Mouse (Mus musculus) left cerebral cortex, adult 9 months (tissue): ENCODE measurements around the gene Hes7.

ENCODE experiments used
- DNase-seq, 2 experiments: peaks; one replicate each; pipeline ENCODE4 v3.0.0; 2022; ENCODE audit warnings: low spot score in 2 of 2

Gene Hes7

DNA sequence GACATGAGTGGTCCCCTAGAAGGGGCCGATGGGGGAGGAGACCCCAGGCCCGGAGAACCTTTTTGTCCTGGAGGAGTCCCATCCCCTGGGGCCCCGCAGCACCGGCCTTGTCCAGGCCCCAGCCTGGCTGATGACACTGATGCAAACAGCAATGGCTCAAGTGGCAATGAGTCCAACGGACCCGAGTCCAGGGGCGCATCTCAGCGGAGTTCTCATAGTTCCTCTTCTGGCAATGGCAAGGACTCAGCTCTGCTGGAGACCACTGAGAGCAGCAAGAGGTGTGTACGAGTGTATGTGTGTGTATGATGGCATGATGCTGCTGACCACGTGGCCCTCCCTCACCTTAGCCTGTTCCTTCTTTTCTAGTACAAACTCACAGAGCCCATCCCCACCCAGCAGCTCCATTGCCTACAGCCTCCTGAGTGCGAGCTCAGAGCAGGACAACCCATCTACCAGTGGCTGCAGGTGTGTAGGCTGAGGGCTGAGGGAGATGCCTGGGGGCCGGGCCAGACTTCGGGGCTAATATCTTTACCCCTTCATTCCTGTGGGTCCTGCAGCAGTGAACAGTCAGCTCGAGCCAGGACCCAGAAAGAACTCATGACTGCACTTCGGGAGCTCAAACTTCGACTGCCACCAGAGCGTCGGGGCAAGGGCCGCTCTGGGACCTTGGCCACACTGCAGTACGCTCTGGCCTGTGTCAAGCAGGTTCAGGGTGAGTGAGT is 19.4 kb upstream of the Hes7 start:
- DNase-seq, result no peak

DNA sequence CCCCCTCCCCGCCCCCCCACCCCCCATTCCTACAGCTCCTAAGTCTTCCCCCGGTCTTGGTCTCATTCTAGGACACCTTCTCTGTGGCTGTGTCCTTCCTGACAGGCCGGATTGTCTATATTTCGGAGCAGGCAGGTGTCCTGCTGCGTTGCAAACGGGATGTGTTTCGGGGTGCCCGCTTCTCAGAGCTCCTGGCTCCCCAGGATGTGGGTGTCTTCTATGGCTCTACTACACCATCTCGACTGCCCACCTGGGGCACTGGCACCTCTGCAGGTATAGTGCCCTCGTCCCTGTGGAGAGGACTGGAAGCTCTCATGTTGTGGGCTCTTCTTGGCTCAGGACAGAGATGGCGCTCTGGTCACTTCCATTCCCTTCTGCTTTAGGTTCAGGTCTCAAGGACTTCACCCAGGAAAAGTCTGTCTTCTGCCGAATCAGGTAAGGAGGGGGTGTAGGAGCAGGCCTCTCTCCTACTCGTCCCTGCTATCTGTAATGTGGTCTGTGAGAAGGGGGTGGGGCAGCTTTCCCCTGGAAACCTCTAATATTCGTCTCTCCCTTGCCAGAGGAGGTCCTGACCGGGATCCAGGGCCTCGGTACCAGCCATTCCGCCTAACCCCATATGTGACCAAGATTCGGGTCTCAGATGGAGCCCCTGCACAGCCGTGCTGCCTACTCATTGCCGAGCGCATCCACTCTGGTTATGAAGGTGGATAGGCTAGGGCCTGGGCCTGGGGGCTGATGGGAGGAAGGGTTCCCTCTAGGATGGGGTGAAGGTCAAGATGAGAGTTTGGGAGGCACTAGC is 18.4 kb upstream of the Hes7 start:
- DNase-seq, result no peak

DNA sequence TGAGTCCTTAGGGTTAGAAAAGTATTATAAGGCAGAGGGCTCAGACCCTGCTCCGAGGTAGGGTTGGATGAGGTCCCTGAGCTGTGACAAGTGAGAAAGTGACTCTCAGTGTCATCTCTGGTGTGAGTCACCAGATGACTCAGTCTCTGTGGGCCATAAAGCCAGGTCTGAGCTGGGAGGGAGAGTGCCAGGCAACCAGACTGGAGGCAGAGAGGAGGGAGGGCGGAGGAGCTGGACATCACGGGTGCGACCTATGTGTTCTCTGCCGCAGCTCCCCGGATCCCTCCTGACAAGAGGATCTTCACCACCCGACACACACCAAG is 17.8 kb upstream of the Hes7 start:
- peak in 1 of 2 experiments; percentile 36 for DNase-seq

DNA sequence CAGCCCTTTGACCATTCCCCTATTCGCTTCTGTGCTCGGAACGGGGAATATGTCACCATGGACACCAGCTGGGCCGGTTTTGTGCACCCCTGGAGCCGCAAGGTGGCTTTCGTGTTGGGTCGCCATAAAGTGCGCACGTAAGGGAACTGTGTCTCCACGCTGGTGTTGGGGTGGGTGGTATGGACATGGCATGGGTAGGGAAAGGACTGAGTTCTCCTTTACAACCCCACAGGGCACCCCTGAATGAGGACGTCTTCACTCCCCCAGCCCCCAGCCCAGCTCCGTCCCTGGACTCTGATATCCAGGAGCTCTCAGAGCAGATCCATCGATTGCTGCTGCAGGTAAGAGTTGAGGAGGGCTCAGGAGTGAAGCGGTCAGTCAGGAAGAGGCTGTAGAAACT is 17.1 kb upstream of the Hes7 start:
- no peak for DNase-seq

DNA sequence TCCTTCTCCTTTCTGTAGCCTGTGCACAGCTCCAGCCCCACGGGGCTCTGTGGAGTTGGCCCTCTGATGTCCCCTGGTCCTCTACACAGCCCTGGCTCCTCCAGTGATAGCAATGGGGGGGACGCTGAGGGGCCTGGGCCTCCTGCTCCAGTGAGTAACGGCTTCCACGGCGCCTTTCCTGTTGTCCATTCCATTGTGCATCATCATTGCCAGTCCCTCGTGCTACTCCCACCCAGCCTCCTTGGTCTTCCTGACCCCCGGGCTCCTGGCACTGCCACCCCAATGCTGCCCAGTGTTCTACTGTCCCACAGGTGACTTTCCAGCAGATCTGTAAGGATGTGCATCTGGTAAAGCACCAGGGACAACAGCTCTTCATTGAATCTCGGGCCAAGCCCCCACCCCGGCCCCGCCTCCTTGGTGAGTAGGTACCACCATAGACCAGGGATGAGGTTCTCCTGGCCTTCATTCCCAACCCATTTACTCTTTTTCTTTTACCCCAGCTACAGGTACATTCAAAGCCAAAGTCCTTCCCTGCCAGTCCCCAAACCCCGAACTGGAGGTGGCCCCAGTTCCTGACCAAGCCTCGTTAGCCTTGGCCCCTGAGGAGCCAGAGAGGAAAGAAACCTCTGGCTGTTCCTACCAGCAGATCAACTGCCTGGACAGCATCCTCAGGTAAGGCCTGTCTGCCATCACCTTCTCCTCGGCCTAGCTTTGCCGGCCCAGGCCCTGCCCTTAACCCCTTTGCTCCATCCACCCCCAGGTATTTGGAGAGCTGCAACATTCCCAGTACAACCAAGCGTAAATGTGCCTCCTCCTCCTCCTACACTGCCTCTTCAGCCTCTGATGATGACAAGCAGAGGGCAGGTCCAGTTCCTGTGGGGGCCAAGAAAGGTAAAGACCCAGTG is 16.4 kb upstream of the Hes7 start:
- no peak for DNase-seq

DNA sequence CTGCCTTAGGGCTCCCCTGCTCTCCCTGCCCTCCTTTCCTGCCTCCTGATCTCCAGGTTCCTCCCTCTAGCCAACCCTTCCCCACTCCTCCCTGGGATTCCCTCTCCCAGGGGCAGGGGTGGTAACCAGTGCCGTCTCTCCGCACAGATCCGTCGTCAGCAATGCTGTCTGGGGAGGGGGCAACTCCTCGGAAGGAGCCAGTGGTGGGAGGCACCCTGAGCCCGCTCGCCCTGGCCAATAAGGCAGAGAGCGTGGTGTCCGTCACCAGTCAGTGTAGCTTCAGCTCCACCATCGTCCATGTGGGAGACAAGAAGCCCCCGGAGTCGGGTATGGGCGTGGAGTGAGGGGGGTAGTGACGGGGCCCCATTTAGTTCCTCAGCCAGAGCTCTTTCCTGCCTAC is 15.7 kb upstream of the Hes7 start:
- no peak for DNase-seq

DNA sequence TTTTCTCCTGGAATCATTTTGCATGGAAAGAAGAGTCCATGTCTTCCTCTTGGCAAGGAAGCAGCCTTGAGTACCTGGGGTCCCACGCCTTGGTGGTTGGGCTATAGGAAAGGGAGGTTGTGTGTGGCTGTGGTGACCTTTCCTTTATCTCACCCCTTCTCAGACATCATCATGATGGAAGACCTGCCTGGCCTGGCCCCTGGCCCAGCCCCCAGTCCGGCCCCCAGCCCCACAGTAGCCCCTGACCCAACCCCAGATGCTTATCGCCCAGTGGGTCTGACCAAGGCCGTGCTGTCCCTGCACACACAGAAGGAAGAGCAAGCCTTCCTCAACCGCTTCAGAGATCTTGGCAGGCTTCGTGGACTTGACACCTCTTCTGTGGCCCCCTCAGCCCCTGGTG is 15.0 kb upstream of the Hes7 start:
- no peak for DNase-seq

DNA sequence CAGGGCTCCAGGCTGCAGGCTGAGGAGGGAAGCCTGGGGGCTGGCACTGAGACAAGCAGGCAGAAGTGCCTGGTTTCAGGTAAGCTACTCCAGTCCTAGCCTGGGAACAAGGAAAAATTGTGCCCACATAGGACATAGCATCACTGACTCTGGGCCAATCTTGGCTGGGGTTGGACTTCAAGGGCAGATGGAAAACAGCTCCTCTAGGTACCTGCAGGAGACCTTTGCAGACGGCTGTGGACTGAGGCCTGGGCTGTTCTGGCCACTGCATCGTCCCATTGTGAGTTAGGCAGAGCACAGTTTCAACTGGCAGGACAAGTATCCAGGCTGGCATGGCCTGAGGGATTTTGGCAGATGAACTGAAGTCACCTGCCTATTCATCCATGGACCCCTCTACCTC is 14.4 kb upstream of the Hes7 start:
- no peak for DNase-seq

DNA sequence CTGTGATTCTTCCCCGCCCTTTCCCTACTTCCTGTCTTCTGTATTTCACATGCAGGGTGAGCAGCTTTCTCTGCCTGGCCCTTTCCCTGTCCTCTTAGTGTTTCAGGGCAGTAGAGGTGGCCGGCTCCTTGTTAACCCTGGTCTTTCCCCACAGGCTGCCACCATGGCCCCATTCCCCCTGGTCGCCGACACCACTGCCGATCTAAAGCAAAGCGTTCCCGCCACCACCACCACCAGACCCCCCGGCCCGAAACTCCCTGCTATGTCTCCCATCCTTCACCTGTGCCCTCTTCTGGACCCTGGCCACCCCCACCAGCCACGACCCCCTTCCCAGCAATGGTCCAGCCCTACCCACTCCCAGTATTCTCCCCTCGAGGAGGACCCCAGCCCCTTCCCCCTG is 13.9 kb upstream of the Hes7 start:
- no peak for DNase-seq

DNA sequence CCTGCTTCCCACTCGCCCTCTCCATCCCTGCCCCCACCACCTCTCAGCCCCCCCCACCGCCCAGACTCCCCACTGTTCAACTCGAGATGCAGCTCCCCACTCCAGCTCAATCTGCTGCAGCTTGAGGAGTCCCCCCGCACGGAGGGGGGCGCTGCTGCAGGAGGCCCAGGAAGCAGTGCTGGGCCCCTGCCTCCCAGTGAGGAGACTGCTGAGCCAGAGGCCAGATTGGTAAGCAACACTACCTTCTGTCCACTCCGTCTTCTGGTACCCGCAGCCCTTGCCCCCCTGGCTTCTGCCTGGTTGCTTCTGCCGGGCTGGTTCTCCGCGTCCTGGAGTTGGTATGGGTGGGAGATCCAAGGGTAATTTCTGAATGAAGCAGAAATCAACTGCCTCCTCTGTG is 13.4 kb upstream of the Hes7 start:
- no peak for DNase-seq

DNA sequence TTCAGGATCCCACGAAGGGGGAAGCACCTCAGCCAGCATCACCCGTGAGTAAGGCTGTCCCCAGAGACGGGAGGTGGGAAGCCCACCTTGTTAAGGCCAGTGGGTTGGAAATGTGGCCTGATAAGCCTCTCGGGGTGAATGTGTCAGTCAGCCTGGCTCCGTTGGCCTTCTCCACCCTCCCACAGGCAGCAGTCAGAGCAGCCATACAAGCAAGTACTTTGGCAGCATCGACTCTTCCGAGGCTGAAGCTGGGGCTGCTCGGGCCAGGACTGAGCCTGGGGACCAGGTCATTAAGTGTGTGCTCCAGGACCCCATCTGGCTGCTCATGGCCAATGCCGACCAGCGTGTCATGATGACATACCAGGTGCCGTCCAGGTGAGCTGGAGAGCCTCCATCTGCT is 12.5 kb upstream of the Hes7 start:
- DNase-seq, result no peak

DNA sequence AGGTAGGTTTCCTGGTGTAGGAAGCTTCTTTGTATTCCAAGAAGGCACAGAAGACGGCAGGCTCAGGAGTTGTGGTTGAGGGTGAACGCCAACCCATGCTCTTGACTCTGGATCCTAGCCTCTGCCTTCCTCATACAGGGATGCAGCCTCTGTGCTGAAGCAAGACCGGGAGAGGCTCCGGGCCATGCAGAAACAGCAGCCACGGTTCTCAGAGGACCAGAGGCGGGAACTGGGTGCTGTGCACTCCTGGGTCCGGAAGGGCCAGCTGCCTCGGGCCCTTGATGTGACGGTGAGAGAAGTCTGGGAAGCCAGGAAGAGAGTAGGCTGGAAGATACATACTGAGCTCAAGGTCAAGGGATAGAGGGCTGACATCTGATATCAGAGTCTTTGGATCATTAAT is 12.0 kb upstream of the Hes7 start:
- DNase-seq, result no peak

DNA sequence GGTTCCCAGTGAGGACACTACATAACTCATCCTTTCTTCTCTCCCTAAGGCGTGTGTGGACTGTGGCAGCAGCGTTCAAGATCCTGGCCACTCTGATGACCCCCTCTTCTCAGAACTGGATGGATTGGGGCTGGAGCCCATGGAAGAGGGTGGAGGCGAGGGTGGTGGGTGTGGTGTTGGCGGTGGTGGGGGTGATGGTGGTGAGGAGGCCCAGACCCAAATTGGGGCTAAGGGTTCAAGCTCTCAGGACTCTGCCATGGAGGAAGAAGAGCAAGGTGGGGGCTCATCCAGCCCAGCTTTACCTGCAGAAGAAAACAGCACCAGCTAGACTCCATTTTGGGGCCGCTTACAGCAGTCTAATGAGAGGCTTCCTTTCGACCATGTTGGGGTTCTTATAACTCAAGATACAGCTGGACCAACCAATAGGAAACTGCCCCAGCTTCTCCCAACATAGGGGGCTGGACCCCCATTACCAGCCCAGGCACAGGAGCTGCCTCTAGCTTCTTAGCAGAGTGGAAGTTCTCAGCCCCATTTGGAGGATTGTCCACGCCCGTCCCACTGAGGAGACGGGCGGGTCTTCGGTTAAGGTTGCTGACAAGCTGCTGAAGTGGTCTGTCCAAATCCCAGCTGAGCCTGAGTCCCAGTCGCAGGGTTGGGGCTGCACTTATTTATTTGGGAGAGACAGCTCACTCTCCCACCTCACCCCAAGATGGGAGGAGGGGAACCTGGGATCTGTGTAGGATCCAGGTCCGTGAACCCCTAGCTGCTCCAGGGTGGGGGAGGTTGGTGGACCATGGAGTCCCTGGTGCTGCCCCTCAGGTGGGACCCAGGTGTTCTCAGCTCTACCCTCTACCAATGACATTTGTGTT is 10.9 kb upstream of the Hes7 start:
- DNase-seq, result no peak

DNA sequence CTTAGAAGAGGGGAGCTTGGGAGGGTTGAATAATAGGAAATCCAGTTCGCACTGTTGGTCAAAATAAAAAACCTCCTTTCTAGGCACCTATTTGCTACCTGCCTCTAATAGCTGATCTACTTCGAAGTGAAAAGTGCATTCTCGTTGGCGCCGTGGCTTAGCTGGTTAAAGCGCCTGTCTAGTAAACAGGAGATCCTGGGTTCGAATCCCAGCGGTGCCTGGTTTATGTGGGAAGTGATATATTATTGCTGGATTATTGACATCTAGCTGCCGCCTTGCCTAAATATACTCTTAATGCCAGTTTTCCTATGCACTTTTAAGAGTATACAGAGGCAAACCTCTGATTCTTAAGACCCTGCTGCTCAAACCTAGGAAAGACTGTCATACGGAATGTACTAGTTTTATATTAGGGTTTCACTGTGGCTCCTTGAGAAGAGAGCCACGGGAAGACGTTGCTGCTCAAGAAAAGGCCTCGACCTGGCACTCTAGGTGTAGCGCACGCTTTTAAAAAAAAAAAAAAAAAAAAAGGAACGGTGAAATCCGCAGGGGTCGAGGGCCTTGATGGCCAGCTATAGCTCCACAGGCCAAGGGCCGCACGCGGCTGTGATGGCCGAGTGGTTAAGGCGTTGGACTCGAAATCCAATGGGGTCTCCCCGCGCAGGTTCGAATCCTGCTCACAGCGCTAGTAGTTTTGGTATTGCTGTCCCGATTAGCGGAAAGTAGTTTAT is 9.7 kb upstream of the Hes7 start:
- DNase-seq, result peak in 1 of 2 experiments; percentile 92

DNA sequence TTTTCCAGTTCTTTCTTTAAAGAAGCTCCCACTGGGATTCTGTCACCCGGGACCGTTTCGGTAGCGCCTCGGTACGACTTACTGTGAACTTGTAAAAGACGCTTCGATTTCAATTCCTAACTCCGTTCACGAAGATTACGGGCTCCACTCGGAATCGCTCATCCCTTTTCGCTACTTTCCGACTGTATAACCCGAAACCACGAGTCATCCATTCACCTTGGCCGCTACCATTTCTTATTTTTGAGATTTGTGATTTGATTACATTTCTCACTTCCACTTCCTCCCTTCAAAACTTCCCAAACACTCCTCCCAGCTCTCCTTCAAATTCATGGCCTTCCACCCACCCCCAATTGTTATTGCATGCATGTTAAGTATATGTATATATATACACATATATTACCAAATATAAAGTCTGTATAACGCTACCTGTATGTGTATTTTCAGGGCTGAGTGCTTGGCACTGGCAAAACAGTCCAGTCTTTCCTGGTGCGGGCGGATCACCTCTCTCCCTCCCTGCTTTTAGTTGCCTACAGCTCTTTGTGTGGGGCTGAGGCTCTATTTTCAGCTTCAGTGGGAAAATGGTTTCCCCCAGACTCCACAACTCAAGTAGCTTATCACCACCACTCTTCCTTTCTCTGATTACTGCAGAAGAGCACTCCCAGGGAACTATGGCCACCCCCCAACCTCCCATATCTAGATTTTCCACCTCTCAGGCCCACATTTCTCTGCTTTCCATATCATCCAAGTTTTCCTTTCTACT is 9.0 kb upstream of the Hes7 start:
- DNase-seq, result no peak

DNA sequence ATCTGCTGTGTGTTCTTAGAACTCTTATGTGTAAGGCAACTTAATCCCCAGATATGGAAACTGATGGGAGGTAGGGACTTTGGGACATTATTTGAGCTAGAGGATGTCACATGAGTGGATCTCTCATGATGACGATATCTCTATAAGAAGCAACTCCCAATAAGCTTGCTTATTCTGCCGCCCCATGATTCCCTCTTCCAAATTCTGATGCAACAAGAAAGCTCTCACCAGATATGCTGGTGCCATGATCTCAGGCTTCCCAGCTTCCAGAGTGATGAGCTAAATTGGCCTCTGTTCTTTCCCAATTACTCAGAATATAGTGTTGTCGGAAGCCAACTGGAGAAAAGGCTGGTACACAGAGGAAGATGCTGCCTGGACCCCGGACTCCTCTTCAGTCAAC is 8.3 kb upstream of the Hes7 start:
- peak in 1 of 2 experiments; percentile 47 for DNase-seq

DNA sequence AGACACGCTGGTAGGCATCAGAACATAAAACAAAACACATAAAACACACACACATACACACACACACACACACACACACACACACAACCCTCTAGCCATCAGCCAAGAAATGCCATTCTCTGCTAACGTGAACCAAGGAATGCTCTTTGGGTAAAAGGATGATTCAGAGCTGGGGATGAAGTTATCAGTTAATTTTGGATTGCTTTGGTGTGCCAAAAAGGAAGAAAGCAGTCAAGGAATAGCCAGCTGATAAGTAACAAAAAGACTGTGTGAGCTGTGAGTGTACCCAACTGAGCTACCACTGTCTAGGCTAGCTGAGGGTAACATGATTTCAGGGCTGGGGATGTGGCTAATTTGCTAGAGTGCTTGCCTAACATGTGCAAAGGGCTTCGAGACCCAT is 6.2 kb upstream of the Hes7 start:
- no peak for DNase-seq

DNA sequence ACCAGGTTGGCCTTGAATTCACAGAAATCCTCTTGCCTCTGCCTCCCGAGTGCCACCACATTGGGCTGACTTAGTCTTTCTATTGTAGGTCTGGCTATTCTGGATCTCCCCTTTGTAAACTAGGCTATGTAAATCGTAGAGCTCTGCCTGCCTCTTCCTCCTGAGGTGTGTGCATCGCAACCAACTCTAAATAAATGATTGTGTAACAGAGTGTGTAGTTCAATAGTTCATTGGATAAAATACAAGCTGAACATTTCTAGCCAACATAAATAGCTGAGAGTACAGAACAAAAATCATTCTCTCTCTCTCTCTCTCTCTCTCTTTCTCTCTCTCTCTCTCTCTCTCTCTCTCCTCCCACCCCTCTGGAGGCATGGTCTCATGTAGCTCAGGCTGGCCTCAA is 5.6 kb upstream of the Hes7 start:
- DNase-seq, result no peak

DNA sequence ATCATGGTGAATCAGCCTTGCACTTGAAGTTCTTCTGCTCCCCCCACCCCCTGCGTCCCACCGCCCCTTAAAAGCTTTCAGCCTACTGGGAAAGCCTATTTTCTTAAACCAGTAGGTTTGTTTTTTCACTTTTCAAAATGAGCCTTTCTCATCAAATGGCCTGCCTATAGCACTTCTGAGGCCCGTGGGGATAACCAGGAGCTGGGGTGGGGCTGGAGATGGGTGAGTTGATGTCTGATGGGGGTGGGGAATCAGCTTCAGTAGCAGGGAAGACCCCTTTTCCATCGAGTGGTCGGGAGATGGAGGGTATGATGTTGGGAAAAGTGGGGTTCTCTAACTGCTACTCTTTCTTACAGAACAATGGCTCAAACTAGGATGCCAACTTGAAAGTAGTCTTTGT is 3.4 kb upstream of the Hes7 start:
- DNase-seq, result no peak
